Mouse (Mus musculus) kidney, postnatal 4 days (tissue): ENCODE results near the gene Mesp1.
A peak's percentile ranks its signal among the peaks of the same experiment; 100 is the strongest.

Source experiments
- DNase-seq, 2 experiments: peaks; one replicate each; pipeline ENCODE4 v3.0.0; 2021; ENCODE audit warnings: mixed read lengths in 2 of 2

The Mesp1 gene

GRCm38 (mm10) chr7:79786295-79786694 is 7.3 kb downstream of the Mesp1 start:
- DNase-seq = peak; percentile 79 to 83

GRCm38 (mm10) chr7:79782516-79782855 is 11.1 kb downstream of the Mesp1 start:
- DNase-seq = no peak

DNA sequence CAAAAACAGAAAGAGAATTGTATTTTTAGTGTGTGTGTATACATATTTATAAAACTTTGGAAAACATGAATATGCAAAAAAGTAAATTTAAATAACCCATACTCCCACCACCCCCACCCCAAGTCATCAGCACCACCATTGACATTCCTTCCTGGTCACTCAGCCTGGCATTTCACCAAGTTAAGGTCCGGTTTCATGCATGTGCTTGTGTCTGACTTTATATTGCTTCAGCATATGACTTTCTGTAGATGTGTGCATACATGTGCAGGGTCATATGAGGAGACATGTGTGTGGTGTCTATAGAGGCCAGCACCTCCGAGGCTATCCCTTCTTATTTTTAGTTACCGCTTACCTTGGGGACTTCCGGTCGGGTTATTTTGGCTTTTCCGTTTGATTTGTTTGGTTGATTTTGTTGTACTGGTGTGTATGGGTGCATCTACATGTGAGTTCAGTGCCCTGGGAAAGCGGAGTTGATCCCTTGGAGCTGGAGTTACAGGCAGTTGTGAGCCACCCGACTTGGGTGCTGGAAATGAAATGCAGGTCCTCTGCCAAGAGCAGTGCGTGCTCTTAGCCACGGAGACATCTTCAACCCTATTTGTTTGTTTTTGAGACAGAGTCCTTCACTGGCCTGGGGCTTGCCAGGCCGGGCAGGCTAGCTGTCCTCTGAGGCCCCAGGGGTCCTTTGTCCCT is 11.6 kb downstream of the Mesp1 start:
- no peak for DNase-seq

- peak; percentile 84 to 87 for DNase-seq
These were observed 12.7 kb downstream of the Mesp1 start for GRCm38 (mm10) chr7:79780647-79781626.

DNA sequence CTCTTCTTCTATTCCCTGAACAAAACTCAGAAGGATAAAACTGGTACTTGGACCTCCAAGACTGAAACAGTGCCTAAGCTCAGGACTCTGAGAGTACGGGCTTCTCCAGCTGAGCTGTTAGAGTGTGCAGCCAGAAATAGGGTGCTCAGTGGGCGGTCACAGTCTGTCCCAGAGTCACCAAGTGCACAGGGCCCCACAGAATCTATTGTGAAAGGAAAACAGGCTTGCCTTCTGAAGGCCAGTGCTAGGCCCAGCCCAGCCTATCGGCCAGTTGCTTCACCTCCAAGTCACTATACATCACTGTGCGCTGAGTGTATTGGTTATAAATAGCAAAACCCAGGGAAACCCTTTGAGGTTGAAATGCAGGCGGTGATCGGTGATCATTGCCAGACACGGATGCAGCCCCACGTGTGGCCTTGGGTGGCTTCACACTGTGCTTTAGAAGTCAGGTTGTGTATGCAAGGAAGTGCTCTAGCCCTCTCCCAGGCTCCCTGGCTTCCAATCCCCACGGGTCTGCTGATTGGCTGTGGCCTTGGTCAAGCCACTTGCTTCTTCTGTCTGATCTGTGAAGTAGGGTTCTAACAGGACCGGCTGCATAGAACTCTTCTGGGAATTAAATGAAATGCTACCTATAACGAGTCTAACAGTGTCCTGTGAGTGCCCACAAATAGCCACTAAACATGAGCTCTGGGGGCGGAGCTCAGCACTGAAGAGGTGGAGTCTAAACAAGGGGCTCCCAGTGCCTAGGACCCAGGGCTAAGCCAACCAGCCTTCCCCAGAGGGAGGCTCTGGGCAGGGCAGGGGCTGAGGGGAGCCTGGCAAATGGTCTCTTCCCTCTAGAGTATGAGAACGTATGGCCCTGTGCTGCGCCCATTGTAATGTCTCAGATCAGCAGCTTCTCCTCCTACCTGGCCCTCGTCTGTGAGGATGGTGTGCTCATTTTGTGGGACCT is 21.8 kb downstream of the Mesp1 start:
- DNase-seq = no peak

- no peak for DNase-seq
These were observed 23.9 kb downstream of the Mesp1 start for GRCm38 (mm10) chr7:79769664-79770063.

GRCm38 (mm10) chr7:79765991-79766390 is 27.6 kb downstream of the Mesp1 start:
- DNase-seq = no peak

DNA sequence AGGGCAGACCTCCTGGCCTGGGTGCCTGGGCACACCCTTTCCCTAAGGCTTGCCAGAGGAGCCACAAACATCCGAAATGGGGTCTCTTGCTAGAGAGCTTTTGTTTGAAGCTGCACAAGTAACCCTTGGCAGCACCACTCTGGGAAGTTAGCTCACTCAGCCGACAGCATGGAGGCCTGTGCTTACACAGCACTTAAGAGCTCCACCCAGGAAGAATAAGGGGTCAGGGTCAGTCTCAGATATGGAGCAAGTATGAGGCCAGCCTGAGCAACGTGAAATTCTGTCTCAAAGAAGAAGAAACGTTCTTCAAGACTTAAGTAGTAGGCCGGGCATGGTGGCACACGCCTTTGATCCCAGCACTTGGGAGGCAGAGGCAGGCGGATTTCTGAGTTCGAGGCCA is 31.5 kb downstream of the Mesp1 start:
- no peak for DNase-seq

DNA sequence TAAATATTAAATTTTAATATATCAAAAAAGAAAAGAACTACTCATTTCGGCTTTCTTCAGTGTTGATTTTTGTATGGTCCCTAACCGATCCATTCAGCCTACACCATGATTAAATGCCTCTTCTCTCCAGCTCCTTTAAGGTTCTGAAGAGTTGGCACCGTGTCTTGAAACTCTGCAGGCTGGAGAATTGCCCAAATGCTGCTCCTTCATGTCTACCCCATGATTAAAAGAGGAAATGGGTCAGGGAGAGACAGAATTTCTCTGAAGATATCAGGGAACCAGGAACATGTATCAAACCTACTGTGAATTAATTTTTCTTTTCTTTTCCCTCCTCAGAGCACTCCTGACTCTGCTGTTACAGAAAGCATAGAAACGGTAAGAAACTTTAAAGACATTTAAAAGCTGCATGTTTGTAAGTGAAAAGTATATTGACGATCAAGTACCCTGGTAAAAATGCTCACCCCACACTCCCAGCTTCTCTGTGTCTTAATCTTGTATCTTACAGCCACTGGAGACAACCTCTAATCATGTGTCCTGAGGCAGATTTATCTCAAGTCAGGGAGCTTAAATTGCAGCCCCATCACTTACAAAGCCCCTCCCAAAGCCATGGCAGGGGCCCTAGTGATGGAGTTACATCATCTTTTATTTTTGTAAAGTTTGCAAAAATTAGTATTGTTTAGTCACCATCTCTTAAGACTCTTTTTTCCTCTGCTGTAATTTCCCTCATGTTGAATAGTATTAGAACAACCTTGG is 32.3 kb downstream of the Mesp1 start:
- DNase-seq = no peak

GRCm38 (mm10) chr7:79759766-79760165 is 33.8 kb downstream of the Mesp1 start:
- no peak for DNase-seq

DNA sequence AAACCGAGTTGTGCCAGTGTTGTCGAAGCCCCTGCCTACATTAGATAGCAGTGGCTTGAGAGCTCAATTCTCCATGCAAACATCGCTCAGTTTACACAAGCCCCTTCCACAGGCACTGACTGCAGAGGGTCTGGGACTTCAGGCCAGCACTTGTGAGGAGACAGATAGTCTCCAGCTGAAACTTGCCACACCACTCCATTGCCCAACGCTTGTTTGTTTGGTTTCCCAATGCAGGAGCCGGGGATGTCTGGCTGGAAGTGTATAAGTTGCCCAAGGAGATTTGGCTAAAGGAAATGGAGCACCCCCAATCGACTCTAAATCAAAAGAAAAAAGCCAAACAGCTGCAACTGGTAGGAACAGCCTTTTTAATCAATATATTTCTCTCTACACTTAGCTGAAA is 35.4 kb downstream of the Mesp1 start:
- DNase-seq = no peak

- no peak for DNase-seq
These were observed 37.3 kb downstream of the Mesp1 start for GRCm38 (mm10) chr7:79756334-79756733.

DNA sequence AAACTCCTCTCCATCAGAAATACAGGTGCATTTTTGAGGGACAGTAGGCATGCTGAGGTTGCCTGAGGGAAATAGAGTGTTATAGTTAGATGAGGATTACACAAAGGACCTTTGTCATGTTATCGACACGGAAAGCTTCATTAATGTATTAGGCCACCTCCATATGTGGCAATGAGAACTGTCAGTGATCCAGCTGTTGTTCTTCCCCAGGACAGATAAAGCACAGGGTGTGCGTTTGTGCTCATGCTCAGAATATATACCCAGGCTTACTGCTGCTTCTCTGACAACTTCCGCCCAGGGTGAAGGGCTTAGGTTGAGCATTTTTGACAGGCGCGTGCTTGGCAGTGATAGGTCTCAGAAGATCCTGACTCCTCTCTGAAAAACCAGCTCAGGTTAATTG is 44.1 kb downstream of the Mesp1 start:
- no peak for DNase-seq

- no peak for DNase-seq
These were observed 45.9 kb downstream of the Mesp1 start for GRCm38 (mm10) chr7:79747659-79748058.

DNA sequence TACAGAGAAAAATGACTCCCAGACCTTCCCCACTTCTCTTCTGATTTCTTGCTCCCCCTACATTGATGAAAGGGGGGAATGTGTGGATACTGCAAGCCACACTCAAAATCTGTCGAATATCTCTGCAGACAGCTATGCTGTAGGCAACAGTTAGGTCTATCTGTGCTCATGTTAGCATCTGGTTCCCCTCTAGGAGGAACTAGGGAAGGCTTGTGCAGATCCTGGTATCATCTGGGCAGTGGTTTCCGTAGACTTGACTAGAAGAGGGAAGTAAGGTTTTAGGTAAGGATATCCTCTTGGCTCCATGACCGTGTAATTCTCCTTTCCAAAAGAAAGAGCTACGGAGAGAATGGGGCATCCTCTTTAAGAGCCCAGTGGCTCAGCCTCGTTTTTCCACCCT is 49.0 kb downstream of the Mesp1 start:
- DNase-seq = no peak

- no peak for DNase-seq
These were observed 49.5 kb downstream of the Mesp1 start for GRCm38 (mm10) chr7:79744051-79744450.

DNA sequence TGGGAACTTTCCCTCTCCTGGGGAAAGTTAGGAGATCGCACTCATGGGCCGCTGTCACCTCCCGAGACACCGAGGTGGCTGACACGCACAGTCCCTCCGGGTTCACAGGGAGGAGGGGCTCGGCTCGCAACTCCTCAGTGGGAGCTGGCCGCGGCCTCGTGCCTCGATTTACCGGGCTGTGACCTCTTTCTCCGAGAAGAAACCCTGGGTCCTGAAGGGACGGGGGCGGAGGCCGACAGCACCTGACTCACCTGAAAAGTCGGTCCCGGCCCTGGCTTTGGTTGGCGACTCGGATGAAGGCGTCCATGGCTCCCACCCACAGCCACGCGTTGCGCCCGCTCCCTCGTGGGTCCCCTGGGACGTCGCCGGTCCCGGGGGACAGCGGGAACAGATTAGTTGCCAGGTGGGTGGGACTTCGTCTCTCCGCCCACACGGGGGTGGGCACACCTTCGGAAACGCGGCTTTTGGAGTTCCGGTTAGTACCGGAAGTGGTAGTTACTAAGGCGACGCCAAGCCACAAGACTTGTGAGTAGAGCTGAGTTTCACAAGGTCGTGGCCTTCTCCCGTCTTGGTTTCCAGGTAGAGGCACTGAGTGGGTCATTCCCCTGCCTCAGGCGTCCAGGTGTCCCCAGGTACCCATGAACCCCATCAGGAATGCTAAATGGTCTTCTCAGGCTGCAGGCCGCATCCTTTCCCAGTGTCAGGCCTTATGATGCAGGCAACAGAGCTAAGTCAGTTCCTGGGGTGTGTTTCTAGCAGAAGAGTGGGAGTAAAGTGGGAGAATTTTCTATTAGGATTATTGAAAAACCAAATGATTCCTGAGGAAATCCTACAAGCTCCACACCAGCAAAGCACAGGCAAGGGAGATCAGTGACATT is 50.7 kb downstream of the Mesp1 start, which contains the start of the genes Pex11a and Wdr93:
Gene Pex11a (minus strand): TSS at position 473 of the 878 bp plus-strand sequence.
Gene Wdr93 (plus strand): TSS at position 505 of the 878 bp plus-strand sequence.
- DNase-seq = peak; percentile 84 to 89

DNA sequence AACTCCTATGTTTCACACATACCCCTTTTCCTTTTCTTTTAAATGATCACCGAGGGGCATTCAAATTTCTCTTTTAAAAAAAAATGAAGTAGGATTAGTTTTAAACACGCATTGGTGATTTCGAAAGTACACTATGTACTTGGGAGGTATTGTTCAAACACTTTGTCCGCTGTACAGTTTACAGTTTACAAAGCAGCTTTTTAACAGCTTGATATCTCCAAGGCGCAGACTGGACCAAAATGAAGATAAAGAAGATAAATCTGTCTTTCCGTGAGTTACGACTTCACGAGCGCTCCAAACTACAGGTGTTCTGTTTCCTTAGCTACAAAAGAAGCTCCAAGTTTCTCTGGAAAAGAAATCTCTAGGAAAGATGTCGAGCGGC is 51.3 kb downstream of the Mesp1 start:
- no peak for DNase-seq
